Mouse (Mus musculus): ENCODE data around the gene Stk35. TPM values are rescaled to one million over a fixed set of nuclear protein-coding genes. Genes with fewer than 3 reads are reported as not detected.

Gene Stk35
- 22.2 and 23.9 TPM in 2 replicates for total RNA-seq (2021)
- long read RNA-seq, experiment 1, full-length matches to known transcripts: 2 of 2 reads
- long read RNA-seq, experiment 1, partial matches to known transcripts: 0 of 2 reads
- long read RNA-seq, experiment 1, other reads (novel, unspliced or antisense): 0 of 2 reads
- long read RNA-seq, experiment 2, full-length matches to known transcripts: 3 of 6 reads
- long read RNA-seq, experiment 2, partial matches to known transcripts: 2 of 6 reads
- long read RNA-seq, experiment 2, other reads (novel, unspliced or antisense): 1 of 6 reads

DNA sequence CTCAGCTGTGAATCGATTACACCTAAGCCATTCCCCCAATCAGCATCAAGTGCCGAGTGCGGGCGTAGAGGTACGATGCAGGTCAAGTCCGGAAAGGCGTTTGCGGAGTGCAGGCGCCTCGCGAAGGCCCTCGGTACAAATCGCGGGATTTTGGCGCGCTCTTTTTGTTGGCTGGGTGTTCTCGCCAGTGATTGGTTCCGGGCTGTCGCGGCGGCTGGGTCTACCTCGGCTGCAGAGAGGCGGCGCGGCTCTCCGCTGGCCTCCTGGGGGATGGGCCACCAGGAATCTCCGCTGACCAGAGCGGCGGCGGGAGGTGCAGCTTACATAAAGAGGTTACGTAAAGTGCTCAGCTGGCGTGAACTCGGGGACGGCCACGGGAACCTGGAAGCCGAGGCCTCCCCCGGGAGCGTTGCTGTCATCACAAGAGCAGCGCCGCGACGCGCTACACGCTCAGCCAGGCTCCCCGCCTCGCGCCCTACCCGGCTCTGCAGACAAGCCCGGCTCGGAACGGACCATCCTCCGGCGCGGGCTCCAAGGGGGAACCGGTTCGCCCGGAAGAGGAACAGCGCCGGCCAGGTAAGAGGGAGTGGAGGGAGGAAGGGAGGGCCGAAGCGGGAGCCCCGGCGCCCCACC, at the start of gene Stk35:
TSS of gene Stk35 (plus strand) at position 247 of the 633 bp plus-strand sequence.
- peak; percentile 96 for DNase-seq

GRCm38 (mm10) chr2:129782046-129782445, 18.3 kb upstream of the Stk35 start:
- DNase-seq: no peak

DNA sequence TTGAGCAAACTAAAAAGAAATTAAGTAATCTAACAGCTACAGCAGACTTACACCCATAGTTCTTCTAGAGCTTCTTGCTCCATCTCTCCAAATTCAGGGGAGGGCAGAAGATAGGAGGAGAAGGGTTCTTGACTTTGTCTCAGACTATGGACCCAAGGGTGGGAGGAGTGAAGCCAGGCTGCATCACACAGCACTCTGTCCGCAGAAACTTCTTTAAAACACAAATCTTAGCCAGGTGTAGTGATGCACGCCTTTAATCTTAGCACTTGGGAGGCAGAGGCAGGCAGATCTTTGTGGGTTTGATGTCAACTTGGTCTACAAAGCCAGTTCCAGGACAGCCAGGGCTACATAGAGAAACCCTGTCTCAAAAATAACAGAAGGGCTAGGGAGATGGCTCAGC, 3.8 kb upstream of the Stk35 start:
- DNase-seq: no peak

DNA sequence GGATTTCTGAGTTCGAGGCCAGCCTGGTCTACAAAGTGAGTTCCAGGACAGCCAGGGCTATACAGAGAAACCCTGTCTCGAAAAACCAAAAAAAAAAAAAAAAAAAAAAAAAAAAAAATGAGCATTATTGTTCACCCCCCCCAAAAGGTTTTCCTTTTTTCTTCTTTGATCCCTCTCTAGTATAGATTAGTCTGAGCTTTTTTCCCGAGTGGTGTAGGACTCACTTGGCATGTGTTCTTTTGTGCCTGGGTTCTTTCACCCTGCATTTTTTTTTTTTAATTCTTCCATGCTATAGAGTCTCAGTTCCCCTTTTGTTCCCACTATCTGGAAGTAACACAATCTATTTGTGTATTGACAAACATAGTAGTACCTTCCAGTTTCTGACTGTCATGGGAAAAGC, 2.6 kb upstream of the Stk35 start:
- no peak for DNase-seq

- DNase-seq: no peak
These were observed 1.9 kb upstream of the Stk35 start for GRCm38 (mm10) chr2:129798410-129798809.

DNA sequence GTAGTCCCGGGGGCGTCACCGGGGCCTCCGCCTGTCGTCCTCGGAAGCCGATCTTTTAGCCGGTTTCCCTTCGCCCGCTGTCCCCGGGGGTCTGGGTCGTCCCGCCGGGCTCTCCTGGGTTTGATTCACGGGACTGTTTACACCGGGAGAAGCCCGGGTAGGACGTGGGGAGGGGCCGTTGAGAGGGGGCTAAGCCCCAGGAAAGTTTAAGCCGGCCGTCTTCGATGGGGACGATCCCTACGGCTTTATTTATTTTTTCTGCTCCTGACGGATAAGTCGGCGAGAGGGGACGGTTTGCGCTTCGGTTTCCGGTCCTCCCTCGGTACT, 550 bp downstream of the Stk35 start:
- DNase-seq: no peak

DNA sequence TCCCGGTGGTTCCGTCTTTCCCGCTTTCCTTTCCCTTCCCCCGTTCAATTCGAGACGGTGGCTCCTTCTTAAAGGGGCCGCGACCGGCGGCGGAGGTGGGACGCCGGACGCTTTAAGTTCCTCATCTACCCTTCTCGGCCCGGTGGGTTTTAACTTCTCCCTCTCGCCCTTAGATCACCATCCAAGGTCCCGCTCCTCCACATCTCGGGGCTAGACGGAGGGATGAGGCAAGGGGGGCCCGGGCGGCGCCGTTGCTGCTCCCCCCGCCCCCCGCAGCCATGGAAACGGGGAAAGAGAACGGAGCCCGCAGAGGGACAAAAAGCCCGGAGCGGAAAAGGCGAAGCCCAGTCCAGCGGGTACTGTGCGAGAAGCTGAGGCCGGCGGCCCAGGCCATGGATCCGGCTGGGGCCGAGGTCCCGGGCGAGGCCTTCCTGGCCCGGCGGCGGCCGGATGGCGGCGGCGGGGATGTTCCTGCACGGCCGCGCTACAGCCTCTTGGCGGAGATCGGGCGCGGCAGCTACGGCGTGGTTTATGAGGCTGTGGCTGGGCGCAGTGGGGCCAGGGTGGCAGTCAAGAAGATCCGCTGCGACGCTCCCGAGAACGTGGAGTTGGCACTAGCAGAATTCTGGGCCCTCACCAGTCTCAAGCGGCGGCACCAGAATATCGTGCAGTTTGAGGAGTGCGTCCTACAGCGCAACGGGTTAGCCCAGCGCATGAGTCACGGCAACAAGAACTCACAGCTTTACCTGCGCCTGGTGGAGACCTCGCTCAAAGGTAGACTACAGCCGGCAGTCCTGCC, 1.1 kb downstream of the Stk35 start:
- DNase-seq: peak; percentile 96

GRCm38 (mm10) chr2:129805486-129805885, 5.2 kb downstream of the Stk35 start:
- DNase-seq: no peak

DNA sequence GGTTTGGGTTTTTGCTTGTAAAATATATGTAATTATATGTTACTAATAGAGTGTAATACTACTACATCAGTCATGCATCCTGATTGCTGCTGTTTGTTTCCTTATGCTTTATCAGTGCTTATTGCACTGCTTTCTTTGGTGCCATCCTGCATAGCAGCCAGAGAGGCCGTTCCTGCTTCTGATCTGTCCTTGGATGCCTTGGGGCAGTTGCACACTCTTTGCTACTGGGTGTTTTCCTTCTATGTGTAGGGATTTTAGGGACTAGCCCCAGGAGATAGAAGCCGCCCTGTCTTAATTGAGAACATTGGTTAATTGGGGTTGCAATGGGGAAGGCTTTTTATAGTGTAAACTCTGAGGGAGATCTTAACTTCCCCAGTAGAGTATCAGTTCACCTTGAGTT, 6.2 kb downstream of the Stk35 start:
- no peak for DNase-seq

GRCm38 (mm10) chr2:129810563-129810962, 10.2 kb downstream of the Stk35 start:
- DNase-seq: no peak

DNA sequence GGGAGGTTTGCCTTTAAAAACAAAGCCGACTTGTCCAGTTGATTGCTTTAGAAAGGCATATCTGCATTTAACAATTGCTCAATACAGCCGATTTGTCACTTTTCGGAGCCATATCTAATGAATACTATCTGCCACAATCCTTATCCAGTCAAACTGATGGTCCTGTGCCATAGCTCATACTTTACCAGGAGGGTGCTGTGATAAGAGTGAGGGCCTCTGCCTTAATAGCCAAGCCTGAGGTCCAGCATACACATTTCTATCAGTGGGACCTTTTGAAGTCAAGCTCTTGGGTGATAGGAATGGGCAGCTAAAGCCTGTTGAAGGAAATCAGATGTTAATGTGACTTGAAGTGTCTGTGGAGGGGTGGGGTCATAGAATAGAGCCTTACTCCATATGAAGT, 13.7 kb downstream of the Stk35 start:
- DNase-seq: no peak

DNA sequence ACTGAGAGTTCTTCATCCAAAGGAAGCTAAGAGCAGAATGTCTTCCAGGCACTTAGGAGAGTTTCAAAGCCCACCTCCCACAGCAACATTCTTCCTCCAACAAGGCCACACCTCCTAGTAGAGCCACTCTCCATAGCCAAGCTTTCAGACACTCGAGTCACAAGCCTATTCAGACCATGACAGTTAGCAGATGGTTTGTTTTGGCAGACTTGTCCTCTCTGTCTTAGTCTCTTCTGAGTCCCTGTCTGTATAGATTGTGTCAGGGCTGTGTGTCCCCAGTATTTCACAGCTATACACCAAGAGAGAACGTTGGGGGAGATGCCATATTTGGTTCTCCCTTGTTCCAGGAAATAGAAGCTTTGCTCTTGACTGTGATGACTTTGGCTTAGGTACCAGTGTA, 14.8 kb downstream of the Stk35 start:
- no peak for DNase-seq

DNA sequence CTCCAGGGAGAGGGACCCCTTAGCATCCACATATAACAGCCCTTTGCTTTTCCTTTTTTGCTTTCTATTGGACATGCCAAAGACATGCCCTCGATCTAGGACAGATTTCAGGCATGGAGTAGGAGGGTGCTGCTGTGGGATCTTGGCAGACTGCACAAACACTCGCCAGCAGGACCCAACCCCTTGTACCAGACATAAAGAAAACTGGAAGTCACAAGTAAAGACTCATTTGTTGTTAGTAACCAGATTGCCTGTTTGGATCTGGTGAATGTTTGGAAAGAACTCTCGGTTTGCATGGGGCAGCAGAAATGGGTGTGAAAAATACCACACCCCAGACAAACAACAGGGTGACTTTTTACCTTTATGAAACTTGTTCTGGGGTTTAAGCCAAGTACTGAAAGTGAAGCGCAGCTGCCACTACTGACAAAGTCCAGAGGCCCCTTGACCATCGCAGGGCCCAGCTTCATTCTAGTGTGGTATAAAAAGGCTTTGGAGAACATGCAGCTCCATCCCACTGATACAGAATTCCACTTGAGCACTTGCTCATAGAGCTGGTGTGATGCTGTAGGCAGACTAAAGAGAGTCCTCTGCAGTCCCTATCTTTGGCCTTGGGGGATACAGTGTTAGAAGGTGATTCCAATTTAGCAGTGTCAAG, 17.4 kb downstream of the Stk35 start:
- no peak for DNase-seq

DNA sequence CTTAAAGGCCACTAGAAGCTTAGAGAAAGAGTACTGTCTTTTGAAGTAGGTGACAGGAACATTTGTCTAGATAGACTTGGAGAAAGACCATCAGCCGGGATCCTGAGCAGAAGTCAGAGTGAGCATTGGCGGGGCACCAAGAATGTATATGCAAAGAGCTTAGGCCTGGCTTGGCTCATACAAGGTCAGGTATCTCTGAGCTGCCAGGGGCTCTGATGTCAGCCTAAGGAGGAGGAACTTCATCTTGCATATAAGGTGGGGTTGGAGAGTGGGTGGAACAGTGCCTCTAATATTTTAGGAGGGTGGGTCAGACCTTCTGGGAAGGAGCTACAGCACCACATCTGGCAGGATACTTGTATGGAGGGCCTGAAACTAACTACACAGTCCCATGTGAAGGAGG, 18.6 kb downstream of the Stk35 start:
- peak; percentile 30 for DNase-seq

- no peak for DNase-seq
These were observed 19.2 kb downstream of the Stk35 start for GRCm38 (mm10) chr2:129819531-129819930.

- DNase-seq: no peak
These were observed 19.6 kb downstream of the Stk35 start for GRCm38 (mm10) chr2:129819951-129820350.

GRCm38 (mm10) chr2:129821021-129821420, 20.7 kb downstream of the Stk35 start:
- no peak for DNase-seq

DNA sequence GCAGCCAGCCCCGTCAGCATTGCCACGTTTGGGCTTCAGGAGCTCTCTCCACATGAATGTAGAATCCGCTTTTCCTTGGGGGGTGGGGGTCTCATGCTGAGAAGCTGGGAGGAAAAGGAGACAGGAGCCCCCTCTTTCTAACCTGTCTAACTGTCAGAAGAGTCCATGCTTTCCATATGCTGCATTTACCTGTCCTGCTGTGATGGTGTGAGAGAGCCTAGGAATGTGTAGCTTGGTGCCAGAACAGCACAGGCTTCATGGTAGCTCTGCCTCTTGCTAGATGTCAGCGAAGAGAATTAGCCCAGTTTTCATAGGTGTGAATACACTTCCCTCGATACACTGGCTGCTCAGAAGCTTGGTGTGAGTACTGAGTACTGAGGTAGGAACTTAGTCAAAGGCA, 21.3 kb downstream of the Stk35 start:
- DNase-seq: no peak

DNA sequence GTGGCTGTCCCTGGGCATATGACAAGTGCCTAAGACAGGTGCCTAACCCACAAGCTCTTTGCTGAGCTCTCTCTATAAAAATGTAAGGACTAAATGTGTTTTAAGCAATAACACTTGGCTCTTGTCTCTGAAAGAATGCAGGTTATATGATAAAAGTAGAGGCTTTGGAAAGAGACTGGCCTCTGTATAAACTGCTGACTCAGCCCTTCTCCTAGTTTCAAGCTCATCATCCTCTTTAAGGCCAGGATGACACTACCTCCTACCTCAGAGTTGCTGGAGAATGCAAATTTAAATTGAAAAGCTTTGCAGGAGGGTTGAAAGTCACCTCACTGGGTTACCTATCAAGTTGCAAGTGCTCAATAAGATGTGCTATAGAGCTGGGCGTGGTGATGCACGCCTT, 23.0 kb downstream of the Stk35 start:
- no peak for DNase-seq

GRCm38 (mm10) chr2:129824254-129824653, 23.9 kb downstream of the Stk35 start:
- DNase-seq: no peak

- DNase-seq: no peak
These were observed 25.8 kb downstream of the Stk35 start for GRCm38 (mm10) chr2:129826141-129826540.

GRCm38 (mm10) chr2:129832993-129833392, 32.7 kb downstream of the Stk35 start:
- DNase-seq: no peak

DNA sequence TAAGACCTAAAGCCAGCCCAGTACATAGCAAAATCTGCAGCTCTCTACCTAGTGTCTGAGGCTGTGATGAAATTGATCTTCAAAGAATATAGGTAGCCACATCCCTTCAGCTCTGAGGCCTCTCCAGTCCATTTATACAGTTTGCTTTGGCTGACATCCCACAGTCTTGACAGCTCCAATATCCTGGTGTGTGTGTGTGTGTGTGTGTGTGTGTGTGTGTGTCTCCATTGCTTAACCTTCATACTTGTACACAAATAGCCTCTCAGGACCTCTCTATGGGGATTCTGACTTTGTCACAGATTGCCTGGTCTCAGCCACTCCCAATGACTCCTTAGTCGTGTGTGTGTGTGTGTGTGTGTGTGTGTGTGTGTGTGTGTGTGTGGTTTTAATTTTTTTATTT, 33.9 kb downstream of the Stk35 start:
- no peak for DNase-seq

Measured in adrenal gland, postnatal 14 days (tissue).